Mouse (Mus musculus): ENCODE data around the gene Akap13.
"Not testable (repeated sequence)": the region's sequence is repeated elsewhere in the genome, so short reads cannot be mapped to it uniquely, and the experiment has no call there.

Gene Akap13

DNA sequence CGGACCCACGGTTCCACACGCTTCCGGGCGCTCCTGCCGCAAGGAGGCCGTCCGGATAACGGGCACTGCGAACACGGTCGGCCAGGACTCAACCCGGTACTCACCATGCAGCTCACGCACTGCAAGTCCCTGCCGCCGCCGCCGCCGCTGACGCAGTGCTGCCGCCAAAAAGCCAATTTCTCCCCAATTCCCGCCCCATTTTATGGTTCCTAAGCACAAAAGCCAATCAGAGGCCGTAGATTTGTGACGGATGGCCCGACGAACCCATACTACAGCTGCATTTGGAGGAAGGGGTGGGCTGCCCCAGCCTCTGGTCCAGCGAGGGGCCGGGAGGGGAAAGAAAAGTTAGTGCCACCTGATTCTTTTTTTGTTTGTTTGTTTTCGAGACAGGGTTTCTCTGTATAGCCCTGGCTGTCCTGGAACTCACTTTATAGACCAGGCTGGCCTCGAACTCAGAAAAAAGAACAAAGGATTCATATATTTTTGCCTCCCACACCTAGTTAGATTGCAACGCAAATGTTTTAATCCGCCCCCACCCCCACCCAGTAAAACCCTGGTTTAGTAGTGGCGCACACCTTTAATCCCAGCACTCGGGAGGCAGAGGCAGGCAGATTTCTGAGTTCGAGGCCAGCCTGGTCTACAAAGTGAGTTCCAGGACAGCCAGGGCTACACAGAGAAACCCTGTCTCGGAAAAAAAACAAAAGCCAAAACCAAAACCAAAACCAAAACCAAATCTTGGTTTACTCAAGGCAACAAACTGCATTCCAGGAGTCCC is 326.8 kb downstream of the Akap13 start:
- in situ Hi-C loops (cut with MboI; ENCODE audit: low sequenced_read_pairs): no loop called here

DNA sequence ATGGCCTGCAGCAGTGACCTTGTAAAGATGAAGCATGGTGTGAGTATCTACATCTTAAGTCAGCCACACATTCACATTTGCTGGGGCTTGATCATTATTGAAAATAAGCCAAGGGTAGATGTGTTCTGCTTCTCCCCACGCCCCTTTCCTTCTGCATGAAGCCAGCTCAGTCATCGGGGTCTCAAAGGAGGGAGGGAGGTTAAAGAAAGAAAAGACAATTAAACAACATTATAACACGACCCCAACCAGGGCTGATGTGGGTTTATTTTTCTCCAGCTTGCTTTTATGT is 327.3 kb downstream of the Akap13 start:
- in situ Hi-C loops (cut with MboI; ENCODE audit: low sequenced_read_pairs): no loop called here

DNA sequence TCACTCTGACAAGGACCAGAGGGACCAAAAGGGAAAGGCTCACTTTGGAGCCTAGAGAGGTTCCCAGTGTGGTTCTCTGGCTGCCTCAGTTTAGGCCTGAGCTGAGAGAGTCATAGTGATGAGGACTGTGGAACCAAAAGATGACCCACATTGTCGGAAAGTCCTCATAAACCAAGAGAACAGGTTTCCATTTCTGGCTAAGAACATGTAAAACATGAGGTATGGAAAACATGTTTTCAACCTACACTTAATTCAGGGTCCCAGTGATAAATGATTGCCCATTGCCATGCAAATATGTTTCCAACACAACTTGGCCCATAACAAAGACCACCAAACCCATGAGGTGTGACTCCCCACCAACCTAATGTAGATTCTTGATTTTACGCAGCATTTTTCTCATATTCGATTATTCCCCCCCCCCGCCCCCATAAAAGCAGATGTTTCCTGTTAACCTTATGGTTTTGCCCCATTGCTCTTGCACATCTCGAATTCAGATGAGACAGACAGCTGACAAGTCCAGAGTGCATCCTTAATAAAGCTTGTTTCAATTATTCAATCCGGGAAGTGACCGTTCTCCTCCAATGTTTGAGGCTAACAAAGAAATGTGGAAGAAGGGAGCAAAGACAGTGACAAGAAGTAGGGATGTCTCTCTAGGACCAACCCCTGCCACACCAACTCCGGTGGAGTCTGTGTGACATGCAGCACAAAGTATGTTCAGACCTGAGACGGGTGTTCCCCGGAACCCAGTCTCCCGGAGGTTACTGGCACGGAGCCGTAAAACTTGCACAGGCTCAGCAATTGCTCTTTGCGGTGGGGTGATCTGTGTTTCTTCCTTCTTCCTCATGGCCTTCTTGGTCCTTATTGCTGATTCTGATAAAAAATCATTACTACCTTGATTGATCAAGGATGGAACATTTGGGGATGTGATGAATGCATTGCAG is 330.3 kb downstream of the Akap13 start:
- in situ Hi-C loops (cut with MboI; ENCODE audit: low sequenced_read_pairs): no loop called here

DNA sequence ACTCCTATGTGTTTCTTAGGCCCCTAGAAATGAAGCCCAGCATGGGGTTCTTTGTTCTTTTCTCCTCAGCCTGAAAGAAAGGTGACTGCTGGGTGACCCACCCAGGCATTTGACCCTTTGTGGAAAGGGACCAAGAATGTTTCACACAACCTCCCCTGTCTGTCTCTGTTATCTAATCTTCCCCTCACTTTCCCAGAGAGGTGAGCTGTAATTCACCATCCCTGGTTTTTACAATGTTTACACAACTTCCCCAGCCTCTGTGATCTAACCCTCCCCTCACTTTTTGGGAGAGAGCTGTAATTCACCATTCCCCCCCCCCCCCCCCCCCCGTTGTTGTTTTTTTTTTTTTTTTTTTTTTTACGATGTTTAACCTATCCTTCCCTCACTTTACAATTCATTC is 331.5 kb downstream of the Akap13 start:
- in situ Hi-C loops (cut with MboI; ENCODE audit: low sequenced_read_pairs): no loop called here

DNA sequence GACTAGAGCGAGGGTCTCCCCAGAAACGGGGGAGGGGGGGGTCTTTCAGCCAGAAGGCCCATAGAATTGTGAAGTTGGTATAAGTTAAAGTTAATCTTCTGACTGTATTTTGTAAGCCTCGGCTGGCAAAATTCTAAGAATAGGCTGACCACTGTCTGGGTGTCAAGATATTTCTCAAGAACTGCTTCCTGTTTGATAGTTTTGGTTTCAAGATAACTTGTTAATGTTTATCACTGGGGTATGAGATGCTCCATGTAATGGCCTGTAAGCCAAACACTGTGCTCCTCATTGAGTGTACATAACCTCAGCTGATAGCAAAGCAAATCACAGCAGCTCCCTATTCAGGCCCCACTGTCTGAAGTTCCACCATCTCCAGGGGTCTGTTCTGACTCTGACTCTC is 332.0 kb downstream of the Akap13 start:
- in situ Hi-C loops (cut with MboI; ENCODE audit: low sequenced_read_pairs): no loop called here

DNA sequence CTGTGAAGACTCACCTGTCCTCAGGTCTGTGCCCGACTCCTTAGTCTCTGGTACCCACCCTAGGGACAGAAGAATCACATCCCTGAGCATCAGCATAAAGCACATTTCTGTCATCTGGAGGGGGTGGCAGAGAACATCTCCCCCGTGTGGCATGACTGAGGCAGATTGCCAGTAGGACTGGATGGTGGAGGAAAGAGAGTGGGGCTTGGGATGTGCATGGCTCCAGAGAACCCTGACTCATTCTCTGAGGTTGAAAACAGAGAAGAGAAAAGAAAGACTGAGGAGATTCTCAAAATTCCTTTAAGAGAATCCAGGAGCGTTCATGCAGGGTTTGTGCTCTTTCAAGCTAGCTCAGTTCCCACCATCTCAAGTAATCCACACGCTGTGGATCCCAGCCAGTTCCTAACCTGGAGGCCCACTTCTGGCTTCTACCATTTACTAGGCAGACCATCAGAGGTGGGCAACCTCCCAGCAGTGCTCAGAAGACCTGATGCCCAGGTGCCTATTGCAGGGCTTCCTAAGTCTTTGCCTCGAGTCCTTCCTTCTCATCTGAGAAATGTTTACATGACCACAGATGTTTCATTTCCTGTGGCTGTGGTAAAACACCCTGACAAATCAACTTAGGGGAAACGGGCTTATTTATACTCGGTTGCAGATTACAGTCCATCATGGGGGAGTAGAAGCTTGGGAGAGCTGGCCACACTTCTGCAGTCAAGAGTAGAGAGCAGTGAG is 332.9 kb downstream of the Akap13 start:
- in situ Hi-C loops (cut with MboI; ENCODE audit: low sequenced_read_pairs): not testable (repeated sequence)

DNA sequence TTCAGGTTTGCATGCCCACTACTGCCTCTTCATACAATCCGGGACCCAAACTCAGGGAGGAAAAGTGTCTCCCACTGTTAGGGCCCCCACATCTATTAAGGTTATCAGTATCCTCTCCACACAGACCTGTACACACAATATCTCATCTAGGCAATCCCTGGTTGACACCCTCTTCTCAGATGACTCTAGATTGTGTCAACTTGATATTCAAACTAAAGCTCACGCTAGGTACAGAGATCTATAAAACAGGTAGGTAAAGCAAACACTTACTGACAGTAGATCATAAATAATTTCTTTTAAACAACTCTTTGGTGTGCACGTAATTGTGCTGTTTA is 333.4 kb downstream of the Akap13 start:
- in situ Hi-C loops (cut with MboI; ENCODE audit: low sequenced_read_pairs): not testable (repeated sequence)

DNA sequence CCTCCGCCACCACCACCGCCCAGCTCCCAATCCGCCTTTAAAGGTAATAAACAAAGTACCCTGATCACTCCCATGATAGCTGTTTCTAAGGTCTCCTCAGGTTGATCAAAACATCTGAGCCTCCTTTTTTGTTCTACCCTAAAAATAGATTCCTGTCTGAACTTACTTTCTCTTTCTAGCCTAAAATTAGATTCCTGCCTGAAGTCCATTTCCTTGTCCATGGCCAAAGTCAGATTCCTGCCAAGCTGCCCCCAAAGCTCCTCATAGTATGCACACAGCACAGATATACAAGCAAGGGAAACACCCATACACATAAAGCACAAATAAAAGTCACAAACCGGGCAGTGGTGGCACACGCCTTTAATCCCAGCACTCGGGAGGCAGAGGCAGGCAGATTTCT is 334.4 kb downstream of the Akap13 start:
- in situ Hi-C loops (cut with MboI; ENCODE audit: low sequenced_read_pairs): no loop called here

DNA sequence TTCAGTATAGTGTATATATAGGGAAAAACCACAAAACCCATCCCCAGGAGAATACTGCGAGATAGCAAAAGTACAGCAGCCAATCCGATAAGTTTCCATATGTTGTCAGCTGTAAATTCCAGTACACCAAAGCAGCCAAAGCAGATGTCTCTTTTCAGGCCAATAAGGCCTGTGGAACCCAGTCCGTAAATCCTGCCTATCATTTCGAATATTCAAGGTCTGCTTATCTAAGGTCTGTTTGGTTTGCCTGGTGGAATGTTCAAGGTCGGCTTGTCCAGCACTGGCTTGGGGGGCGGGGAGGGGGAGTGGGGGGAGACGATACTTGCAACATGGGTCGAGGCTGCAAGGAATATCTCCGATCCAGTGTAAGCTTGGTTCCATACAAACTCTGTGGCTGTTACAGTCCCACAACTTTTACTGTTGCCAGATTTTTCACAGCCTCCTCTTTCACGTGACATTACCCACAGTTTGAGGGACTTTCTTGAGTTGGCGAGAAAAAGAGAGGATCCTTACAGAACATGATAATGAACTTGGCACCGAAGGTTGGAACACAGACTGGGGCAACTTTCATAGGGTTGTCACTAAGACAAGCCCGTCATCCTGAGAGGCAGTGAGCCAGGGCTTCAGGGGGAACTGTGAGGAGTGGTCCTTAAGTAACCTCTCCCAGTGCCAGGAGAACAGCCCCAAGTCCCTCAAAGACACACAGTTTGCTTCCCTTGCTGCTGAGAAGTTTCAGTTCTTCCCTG is 335.9 kb downstream of the Akap13 start:
- in situ Hi-C loops (cut with MboI; ENCODE audit: low sequenced_read_pairs): not testable (repeated sequence)

DNA sequence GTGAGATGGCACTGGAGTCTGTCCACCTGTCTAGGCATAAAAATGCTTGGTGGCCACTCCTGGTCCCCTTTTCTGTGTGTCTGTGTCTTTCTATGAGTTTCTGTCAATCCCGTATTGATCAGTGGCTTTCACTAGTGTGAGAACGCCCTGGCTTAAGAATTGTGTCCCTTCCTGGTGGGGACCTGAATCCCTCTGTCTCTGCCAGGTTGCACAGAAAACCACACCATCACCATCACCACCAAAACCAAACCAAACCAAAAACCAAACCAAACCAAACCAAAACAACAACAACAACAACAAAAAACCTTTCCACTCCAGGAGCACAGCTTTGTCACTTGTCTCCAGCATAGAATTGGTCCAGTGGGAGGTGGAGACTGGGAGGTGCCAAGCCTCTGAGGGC is 337.8 kb downstream of the Akap13 start:
- in situ Hi-C loops (cut with MboI; ENCODE audit: low sequenced_read_pairs): no loop called here

DNA sequence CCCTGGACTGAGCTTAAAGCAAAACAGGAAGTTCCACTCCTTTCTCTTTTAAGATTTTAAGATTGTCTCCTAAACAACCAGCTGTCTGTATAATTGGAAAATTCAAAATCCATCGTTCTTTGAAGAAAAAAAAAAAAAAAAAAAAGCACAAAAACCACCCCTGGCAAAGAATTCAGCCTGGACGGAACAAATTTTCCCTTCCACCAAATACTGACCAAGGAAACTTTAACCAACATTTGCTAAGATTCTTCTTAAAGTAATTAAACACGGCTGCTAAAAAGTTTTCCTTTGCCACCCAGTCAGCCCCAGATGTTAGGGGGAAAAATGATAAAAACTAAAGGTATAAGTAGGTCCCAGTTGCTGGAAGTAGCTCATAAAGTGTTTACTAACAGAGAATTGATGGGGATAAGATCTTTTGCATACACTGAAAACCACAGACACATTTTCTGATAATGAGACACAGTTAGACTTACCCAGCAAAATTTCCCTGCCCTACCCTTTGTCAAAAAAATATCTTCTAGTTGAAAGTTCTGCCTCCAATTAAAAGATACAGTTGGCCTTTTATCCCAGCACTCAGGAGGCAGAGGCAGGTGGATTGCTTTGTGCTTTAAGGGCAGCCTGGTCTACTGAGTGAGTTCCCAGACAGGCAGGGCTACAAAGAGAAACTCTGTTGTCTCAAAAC is 338.5 kb downstream of the Akap13 start:
- in situ Hi-C loops (cut with MboI; ENCODE audit: low sequenced_read_pairs): no loop called here

DNA sequence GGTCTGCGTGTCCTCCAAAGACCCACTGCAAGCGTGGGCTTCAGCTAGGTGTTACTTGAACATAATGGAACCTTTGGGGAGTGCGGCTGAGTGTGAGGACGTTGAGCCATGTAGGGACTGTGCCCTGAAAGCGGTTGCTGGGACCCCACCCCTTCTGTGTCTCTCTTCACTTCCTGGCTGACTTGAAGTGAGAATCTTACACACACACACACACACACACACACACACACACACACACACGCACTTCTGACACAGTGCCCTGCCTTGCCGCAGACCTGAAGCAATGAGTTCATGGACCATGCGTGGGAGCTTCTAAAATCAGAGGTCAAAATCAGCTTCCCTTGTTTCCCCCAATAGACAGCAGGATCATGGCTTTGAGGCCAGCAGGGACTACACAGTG is 339.8 kb downstream of the Akap13 start:
- in situ Hi-C loops (cut with MboI; ENCODE audit: low sequenced_read_pairs): no loop called here

DNA sequence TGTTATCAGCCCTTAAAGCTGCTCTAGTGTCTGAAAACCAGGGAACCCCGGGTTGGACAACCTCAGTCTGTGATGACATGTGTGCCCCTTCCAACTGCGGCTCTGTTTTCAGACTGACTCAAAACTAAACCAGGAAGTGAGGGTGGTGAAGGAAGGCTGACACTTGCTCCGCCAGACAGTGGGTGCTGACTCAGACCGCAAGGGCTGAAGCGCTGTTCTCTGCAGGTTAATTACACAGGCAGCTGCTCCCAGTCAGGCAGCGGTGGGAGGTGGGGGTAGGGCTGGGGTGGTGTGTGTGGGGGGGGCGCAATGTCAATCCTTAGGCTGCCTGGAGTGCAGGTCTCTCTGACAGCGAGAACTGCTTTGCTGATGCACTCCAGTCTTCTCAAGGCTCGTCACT is 341.1 kb downstream of the Akap13 start:
- in situ Hi-C loops (cut with MboI; ENCODE audit: low sequenced_read_pairs): no loop called here

DNA sequence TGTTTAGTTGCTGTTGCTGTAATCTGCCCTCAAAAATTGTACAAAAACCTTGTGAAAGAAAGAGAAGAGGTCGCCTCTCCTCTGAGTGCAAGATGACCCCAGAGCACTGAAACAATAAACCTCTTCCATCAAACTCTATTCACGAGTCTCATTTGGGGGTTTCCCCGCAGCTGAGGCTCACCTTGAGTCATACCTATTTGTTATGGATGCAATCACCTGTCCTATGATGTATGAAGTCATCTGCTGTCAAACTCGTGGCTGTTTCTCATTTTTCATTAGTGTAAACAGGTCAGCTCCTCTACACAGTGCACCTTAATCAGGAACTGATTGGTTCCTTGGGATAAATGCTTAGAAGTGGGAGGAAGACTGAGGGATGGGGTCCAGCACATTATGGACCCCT is 345.2 kb downstream of the Akap13 start:
- in situ Hi-C loops (cut with MboI; ENCODE audit: low sequenced_read_pairs): no loop called here

DNA sequence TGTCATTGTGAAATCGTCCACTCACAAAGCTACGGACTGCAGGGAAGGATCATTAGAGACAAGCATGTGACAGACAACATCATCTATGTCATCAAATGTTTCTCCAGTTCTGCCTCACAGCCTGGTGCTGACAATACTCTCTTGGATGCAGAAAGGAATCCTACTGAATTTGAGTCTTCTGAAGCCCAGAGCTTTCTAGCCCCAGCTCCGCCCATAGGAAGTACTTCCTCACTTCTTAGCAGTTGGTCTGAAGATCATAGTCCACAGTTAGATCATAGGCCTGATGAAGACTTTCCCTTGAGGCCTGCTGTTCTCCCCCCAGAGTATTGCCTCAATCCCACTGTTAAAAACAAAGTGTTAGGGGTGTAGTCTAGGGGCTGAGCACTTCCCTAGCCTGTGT is 345.7 kb downstream of the Akap13 start:
- in situ Hi-C loops (cut with MboI; ENCODE audit: low sequenced_read_pairs): no loop called here

DNA sequence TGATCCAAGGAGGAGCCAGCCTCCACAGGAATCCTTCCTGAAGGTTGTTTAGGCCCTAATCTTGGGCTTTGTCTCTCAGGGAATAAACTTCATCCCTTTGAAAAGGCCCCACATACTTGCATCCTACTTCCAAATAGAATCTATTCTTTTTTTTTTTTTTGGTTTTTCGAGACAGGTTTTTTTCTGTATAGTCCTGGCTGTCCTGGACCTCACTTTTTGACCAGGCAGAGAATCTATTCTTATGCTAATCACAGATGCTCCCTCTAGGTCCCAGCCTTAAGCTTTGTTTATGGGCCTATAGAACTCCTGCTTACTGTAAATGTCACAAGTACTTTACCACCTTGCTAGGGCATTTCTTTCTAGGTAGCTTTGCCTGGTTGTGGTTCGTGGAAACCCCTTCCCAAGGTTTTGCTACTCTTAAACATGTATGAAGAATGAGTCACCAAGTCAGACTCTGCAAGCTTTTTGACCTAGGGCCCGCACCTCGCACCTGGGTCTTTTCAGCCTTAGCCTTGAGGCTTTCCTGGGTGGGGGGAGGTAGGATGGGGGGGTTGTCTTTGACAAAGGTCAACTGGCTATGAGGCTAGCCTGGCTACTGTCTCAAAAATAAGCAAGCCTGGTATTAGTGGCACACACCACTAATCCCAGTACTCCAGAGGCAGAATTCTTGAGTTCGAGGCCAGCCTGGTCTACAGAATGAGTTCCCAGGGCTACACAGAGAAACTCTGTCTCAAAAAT is 346.5 kb downstream of the Akap13 start:
- in situ Hi-C loops (cut with MboI; ENCODE audit: low sequenced_read_pairs): no loop called here

DNA sequence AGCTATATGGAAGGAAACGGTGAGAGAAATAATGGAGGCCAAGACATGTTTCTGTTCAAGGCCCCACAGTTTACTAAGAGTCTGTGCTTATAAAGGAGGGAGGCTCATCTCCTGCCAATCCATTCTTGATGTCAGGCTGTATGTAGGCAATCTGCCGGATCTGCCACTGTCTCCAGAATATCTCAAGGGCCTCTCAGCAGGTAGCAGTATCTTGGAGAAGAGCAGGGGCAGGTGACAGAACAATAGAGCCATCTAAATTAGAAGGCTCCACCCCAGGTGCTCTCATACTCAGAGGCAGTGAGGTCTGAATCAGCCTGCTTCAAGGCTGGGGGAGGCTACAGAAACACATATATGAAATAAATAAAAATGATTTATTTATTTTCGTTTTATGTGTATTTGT is 347.6 kb downstream of the Akap13 start:
- in situ Hi-C loops (cut with MboI; ENCODE audit: low sequenced_read_pairs): no loop called here
